In the genomic region with DNA sequence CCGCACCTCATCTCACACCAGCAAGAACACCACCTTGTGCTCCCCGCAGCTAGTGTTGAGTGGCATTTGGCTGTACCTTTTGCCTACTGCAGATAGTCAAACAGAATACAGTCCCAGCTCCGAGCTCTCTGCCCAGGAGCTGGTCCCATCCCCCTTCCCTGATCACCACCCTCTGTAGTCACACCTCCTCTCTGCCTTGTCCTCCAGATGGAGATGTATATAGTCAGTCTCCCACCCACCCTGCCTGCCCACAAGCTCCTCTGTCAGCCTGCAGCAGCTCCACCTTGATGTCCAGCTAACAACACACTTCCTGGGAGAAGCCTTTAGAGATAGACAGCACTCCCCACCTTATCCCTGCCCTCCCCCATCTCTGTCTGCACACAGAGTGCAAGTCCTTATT, we compare ENCODE assay signal across 34 mouse cellular contexts.
"Had no signal": no experiment of that assay in that cellular context is flagged by ENCODE, and none has a peak within 500 bp of the region (broad histone marks: within the 10 kb centered on the region; RNA-seq: fewer than 3 reads in every experiment).

No protein-coding gene starts in this region.

- DNase-seq: heart, postnatal 10 days; heart, postnatal 14 days; heart, postnatal 36 days; heart, postnatal 4 days; kidney, adult 11 months; kidney, adult 18-20 months; kidney, adult 2 months; kidney, adult 8-10 months; kidney, adult 9 months; kidney, postnatal 10 days; kidney, postnatal 14 days; kidney, postnatal 25 days; kidney, postnatal 36 days; kidney, postnatal 4 days; layer of hippocampus, adult 9-11 months; layer of hippocampus, postnatal 36 days had no signal

- H3K9me3 ChIP-seq: heart, embryonic 10.5 days; heart, embryonic 12.5 days; heart, embryonic 13.5 days; heart, embryonic 15.5 days; hindbrain, embryonic 12.5 days; hindbrain, embryonic 13.5 days; hindbrain, embryonic 15.5 days; intestine, embryonic 15.5 days; kidney, embryonic 15.5 days had no signal

- H3K4me2 ChIP-seq: heart, embryonic 11.5 days; heart, embryonic 12.5 days; heart, embryonic 13.5 days; heart, embryonic 15.5 days; hindbrain, embryonic 12.5 days; hindbrain, embryonic 13.5 days; hindbrain, embryonic 15.5 days; intestine, embryonic 15.5 days; kidney, embryonic 15.5 days had no signal

- H3K4me1 ChIP-seq: intestine, embryonic 15.5 days had no signal

- H3K27me3 ChIP-seq: heart, embryonic 12.5 days; heart, embryonic 13.5 days; heart, embryonic 15.5 days; hindbrain, embryonic 12.5 days; hindbrain, embryonic 13.5 days; hindbrain, embryonic 15.5 days; intestine, embryonic 15.5 days; kidney, embryonic 15.5 days had no signal

- H3K4me3 ChIP-seq: heart, embryonic 10.5 days; heart, embryonic 12.5 days; heart, embryonic 13.5 days; heart, embryonic 15.5 days; hindbrain, embryonic 12.5 days; hindbrain, embryonic 13.5 days; hindbrain, embryonic 15.5 days; intestine, embryonic 15.5 days; kidney, embryonic 15.5 days; layer of hippocampus, adult 2 months; left cerebral cortex, adult 2 months had no signal

- H3K9ac ChIP-seq: heart, embryonic 12.5 days; heart, embryonic 13.5 days; heart, embryonic 15.5 days; hindbrain, embryonic 12.5 days; hindbrain, embryonic 13.5 days; hindbrain, embryonic 15.5 days; intestine, embryonic 15.5 days; kidney, embryonic 15.5 days had no signal

- H3K36me3 ChIP-seq: heart, embryonic 10.5 days; heart, embryonic 12.5 days; heart, embryonic 13.5 days; heart, embryonic 15.5 days; hindbrain, embryonic 12.5 days; hindbrain, embryonic 13.5 days; hindbrain, embryonic 15.5 days; intestine, embryonic 15.5 days; kidney, embryonic 15.5 days had no signal

- ATAC-seq: hindbrain, embryonic 16.5 days; hindbrain, postnatal 0 days; inflammation-experienced regulatory T-cells, adult 6 months; intestine, embryonic 15.5 days; intestine, embryonic 16.5 days; intestine, postnatal 0 days had no signal

- H3K27ac ChIP-seq: heart, embryonic 10.5 days; heart, embryonic 13.5 days; heart, embryonic 15.5 days; hindbrain, embryonic 12.5 days; hindbrain, embryonic 13.5 days; hindbrain, embryonic 15.5 days; hindbrain, postnatal 0 days; intestine, embryonic 15.5 days; kidney, embryonic 15.5 days; kidney, postnatal 0 days; layer of hippocampus, adult 2 months; left cerebral cortex, adult 2 months had no signal
